Comparison of ENCODE assay signal across 15 mouse cellular contexts in the genomic region with DNA sequence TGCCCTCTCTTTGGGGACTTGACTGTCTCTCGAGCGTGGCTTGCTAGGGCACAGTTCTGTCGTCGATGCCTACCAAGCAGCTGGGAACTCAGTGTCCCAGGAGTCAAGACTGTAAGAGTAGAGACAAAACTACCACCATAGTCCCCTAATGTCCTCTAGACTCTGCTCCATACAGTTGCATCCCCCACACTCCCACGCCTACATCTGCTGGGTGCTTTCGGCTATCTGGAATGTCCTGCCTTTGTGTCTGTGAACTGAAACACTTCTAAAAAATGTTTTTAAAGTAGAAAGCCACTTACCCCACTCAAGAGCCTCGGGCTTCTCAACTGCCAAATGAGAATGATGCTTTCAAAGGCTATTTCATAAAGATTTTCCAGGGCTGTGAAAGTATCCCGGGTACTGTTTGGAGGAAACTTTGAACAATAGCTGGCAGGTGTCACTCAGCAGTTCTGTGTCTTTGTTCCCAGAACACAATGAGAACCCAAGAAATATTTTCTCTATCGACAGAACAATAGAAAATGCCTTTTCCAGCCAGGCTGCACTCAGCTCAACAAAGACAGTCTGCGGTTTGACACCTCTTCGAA. TPM values are rescaled to one million over a fixed set of nuclear protein-coding genes. Genes with fewer than 3 reads are reported as not detected.
DNase-seq lines count a peak whose midpoint lies in the region; ATAC-seq lines count a peak whose summit lies in the region.
"Had no signal": no experiment of that assay in that cellular context is flagged by ENCODE, and none has a peak within 500 bp of the region (broad histone marks: within the 10 kb centered on the region; RNA-seq: fewer than 3 reads in every experiment).

No protein-coding gene starts in this region.

- peak; percentile 95 for DNase-seq in heart, adult 11 months
- DNase-seq in heart, postnatal 36 days: no peak
- DNase-seq in lung, adult 18-20 months: no peak
- peak; percentile 59 for DNase-seq in R1 (ENCODE audit: low read depth, low spot score)
- no peak for DNase-seq in adrenal gland, adult 18-20 months (ENCODE audit: low spot score in 2 of 2)
- no peak for DNase-seq in urinary bladder, postnatal 10 days (ENCODE audit: low spot score)
- DNase-seq: cerebellum, adult 18-20 months; gastrocnemius, postnatal 10 days; lung, embryonic 14.5 days had no signal

- no peak overlapping the region for H3K4me2 ChIP-seq in lung, embryonic 15.5 days
- H3K4me2 ChIP-seq in heart, embryonic 12.5 days: no peak overlapping the region
- H3K4me2 ChIP-seq: lung, embryonic 14.5 days; midbrain, embryonic 11.5 days had no signal

- intact Hi-C loops in heart, postnatal 36 days (cut with DNase I): no loop called here

- no peaks in the 10 kb centered on the region for H3K27me3 ChIP-seq in lung, embryonic 15.5 days
- H3K27me3 ChIP-seq in heart, embryonic 12.5 days (replicated peaks): no peaks in the 10 kb centered on the region

- H3K9me3 ChIP-seq in lung, embryonic 15.5 days: no peaks in the 10 kb centered on the region
- no peaks in the 10 kb centered on the region for H3K9me3 ChIP-seq in heart, embryonic 12.5 days (replicated peaks)
- H3K9me3 ChIP-seq: G1E had no signal

- H3K9ac ChIP-seq in lung, embryonic 15.5 days: no peak overlapping the region
- H3K9ac ChIP-seq in heart, embryonic 12.5 days: no peak overlapping the region
- H3K9ac ChIP-seq: lung, embryonic 14.5 days had no signal

- peak overlapping the region; percentile 2; the same call in 1 of the 2 replicates for H3K27ac ChIP-seq in lung, embryonic 15.5 days
- peak overlapping the region; percentile 58 for H3K27ac ChIP-seq in heart, embryonic 12.5 days (ENCODE audit: poor library complexity, severe bottlenecking)
- H3K27ac ChIP-seq: kidney, postnatal 0 days had no signal

- H3K36me3 ChIP-seq in lung, embryonic 15.5 days: no peaks in the 10 kb centered on the region
- no peaks in the 10 kb centered on the region for H3K36me3 ChIP-seq in heart, embryonic 12.5 days

- no peak for ATAC-seq in lung, embryonic 15.5 days (ENCODE audit: borderline replicate concordance, extremely low read depth, low FRiP score, low TSS enrichment)
- no peak for ATAC-seq in heart, embryonic 12.5 days (ENCODE audit: insufficient number of reproducible peaks, low FRiP score)

- 60% methylated on average over 11 of the region's 11 CpGs for WGBS in lung, embryonic 15.5 days
- WGBS in heart, embryonic 12.5 days: 49% methylated on average over 11 of the region's 11 CpGs

- H3K4me1 ChIP-seq in lung, embryonic 15.5 days: peaks cover 10% of the 10 kb centered on the region; the same call in 1 of the 2 replicates
- H3K4me1 ChIP-seq in heart, embryonic 12.5 days (replicated peaks): peaks cover 65% of the 10 kb centered on the region

- no peak overlapping the region for H3K4me3 ChIP-seq in lung, embryonic 15.5 days
- H3K4me3 ChIP-seq in heart, embryonic 12.5 days: no peak overlapping the region
- H3K4me3 ChIP-seq: erythroblast, embryonic 14.5 days had no signal

RNA-seq across cellular contexts. Expression of gene Fryl, which starts 28.8 kb away (rescaled TPM):
- 10 to 100 TPM; 37.6 to 45.2 TPM for total RNA-seq in heart, postnatal 36 days (2021)
- polyA plus RNA-seq in lung, embryonic 15.5 days (2015; fragmentation: Nextera tagmentation; extraction: Ambion mirVana): 21.0 and 24.5 TPM in 2 replicates
- 38.7 and 40.2 TPM in 2 replicates for polyA plus RNA-seq in heart, embryonic 12.5 days (2016; fragmentation: Nextera tagmentation; extraction: Ambion mirVana)
- 10 to 100 TPM; 28.9 to 32.8 TPM for total RNA-seq in adrenal gland, adult 18-20 months (2021)

Comparison
In these comparisons a context has a peak if more than half of its experiments do, and no peak if none do; other contexts are left out.
1. DNase-seq: peak in heart, adult 11 months (single experiment) and R1 (single experiment); none in heart, postnatal 36 days (0 of 2), lung, adult 18-20 months (0 of 2), adrenal gland, adult 18-20 months (0 of 2) and urinary bladder, postnatal 10 days (single experiment).